Mouse (Mus musculus): Measurements from ENCODE around the gene Lmnb2. TPM values are rescaled to one million over a fixed set of nuclear protein-coding genes. Genes with fewer than 3 reads are reported as not detected.

Lmnb2 gene
- polyA plus RNA-seq, 1 experiment from 2014 or later, result 48.9 TPM

DNA sequence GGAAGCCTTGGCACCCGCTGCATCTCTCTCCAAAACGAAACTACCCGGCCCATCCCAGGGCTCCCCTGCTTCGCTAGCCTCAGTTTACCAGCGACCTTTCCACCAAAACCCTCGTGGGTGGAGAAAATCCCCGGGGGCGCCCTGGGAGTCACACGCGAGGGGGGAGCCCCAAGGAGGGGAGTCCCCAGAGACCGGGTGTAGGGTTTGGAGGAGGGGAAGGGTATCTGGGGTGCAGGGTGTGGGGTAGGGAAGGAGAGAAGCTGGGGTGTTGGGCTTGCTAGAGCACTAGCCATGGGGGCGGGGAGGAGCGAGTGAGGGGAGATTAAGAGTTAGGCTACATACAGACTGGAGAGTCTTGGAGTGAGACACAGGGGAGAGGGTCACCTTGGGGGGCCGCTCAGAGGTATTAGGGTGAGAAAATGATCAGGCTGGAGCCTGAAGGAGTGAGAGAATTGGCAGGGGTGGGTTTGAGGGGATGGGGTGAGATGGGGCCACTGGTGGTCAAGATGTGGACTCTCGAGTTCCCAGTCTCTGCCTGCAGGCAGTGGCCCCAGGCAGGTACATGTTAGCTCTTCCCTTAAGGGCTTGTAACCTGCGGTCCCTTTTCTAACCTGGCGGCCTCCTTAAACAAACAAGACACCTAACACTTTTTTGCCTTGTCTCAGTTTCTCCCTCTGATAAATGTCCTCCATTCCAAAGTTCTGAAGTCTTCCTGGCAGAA is 14.8 kb upstream of the Lmnb2 start:
- H3K27me3 ChIP-seq (replicated peaks), result peaks cover 67% of the 10 kb centered on the region

DNA sequence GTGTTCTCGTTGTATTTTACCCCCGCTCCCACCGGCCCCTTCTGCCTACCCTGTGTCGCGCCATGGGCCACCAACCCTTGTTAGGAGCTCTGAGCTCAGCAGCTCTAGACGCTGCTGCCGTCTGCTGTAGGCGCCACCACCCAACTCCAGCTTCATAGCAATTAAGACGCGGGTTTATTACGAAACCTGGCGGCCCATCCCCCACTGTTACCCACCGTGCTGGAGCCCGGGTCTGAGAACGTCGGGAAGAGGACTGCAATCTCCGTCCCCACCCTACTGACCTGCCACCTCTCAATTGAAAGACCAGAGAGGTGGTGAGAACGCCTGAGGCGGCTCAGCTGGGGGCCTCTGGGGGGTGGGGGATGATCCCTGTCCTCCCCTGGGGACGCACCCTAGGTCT is 14.2 kb upstream of the Lmnb2 start:
- Histone ChIP-seq H3K9ac (no peak overlapping the region), H3K4me3 (no peak overlapping the region), H3K27ac (no peak overlapping the region), H3K4me2 (peak overlapping the region; percentile 90), H3K9me3 (no peaks in the 10 kb centered on the region), H3K36me3 (replicated peaks) (no peaks in the 10 kb centered on the region), H3K27me3 (replicated peaks) (peaks cover 61% of the 10 kb centered on the region), H3K4me1 (peaks cover 67% of the 10 kb centered on the region)
- no peak for ATAC-seq (replicated peaks)
- WGBS, result under 1% methylated on average over 20 of the region's 20 CpGs

More for the DNA sequence above, 14.8 kb upstream of the Lmnb2 start:
- H3K4me1 ChIP-seq, result peaks cover 73% of the 10 kb centered on the region
- H3K4me3 ChIP-seq, result no peak overlapping the region
- WGBS, result 2% methylated on average over 17 of the region's 17 CpGs
- no peak overlapping the region for H3K27ac ChIP-seq
- no peaks in the 10 kb centered on the region for H3K36me3 ChIP-seq (replicated peaks)
- H3K9me3 ChIP-seq, result no peaks in the 10 kb centered on the region
- peak overlapping the region; percentile 90 for H3K4me2 ChIP-seq
- H3K9ac ChIP-seq, result no peak overlapping the region
- no peak for ATAC-seq (replicated peaks)

DNA sequence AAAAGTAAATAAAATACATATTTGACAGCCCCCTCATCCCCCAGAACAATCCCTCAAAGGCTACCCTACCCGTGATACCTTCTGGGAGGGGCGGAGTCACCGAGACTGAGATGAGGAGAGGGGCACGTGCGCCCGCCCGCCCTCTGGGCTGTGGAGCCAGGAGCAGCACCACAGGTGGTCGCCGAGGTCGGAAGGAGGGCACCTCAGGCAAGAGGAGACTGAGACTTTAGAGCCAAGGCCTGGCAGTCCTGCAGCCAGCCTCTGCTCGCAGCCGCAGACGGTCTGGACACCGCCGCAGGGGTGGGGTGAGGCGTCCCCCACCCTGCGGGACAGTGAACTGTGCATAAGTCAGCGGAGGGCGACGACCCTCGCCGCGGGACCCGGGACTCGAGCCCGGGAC is 13.7 kb upstream of the Lmnb2 start:
- Histone ChIP-seq H3K9ac (no peak overlapping the region), H3K27me3 (replicated peaks) (peaks cover 56% of the 10 kb centered on the region), H3K36me3 (replicated peaks) (no peaks in the 10 kb centered on the region), H3K27ac (no peak overlapping the region), H3K4me2 (peak overlapping the region; percentile 90), H3K4me1 (peaks cover 62% of the 10 kb centered on the region), H3K4me3 (peak overlapping the region; percentile 46; the same call in 1 of the 2 replicates), H3K9me3 (no peaks in the 10 kb centered on the region)
- no peak for ATAC-seq (replicated peaks)
- WGBS, result under 1% methylated on average over 26 of the region's 26 CpGs

DNA sequence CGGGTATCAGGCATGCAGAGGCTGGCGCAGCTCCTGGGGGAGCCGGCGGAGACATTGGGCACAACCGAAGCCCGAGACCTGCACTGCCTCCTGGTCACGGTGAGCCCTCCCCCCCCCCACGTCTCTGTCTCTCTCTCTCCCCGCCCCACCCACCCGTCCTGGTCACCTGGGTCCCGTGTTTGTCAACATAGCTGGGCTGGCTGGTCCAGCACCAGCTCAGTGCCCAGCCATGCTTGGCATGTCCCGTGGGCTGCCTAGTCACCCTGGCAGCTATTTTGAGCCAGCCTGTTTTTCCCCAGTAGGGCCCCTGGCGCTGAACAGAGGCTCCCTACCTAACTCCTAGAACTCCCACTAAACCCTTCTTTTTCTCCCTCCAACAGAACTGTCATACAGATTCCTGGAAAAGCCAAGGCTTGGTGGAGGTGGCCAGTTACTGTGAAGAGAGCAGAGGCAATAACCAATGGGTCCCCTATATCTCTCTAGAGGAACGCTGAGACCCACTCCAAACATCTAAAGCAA is 13.2 kb upstream of the Lmnb2 start:
- ATAC-seq (replicated peaks), result no peak
- H3K4me1 ChIP-seq, result peaks cover 57% of the 10 kb centered on the region
- WGBS, result 4% methylated on average over 14 of the region's 14 CpGs
- H3K27me3 ChIP-seq (replicated peaks), result peaks cover 52% of the 10 kb centered on the region
- H3K27ac ChIP-seq, result no peak overlapping the region
- H3K4me2 ChIP-seq, result peak overlapping the region; percentile 90
- no peaks in the 10 kb centered on the region for H3K36me3 ChIP-seq (replicated peaks)
- H3K9ac ChIP-seq, result no peak overlapping the region
- H3K4me3 ChIP-seq, result peak overlapping the region; percentile 46
- no peaks in the 10 kb centered on the region for H3K9me3 ChIP-seq

DNA sequence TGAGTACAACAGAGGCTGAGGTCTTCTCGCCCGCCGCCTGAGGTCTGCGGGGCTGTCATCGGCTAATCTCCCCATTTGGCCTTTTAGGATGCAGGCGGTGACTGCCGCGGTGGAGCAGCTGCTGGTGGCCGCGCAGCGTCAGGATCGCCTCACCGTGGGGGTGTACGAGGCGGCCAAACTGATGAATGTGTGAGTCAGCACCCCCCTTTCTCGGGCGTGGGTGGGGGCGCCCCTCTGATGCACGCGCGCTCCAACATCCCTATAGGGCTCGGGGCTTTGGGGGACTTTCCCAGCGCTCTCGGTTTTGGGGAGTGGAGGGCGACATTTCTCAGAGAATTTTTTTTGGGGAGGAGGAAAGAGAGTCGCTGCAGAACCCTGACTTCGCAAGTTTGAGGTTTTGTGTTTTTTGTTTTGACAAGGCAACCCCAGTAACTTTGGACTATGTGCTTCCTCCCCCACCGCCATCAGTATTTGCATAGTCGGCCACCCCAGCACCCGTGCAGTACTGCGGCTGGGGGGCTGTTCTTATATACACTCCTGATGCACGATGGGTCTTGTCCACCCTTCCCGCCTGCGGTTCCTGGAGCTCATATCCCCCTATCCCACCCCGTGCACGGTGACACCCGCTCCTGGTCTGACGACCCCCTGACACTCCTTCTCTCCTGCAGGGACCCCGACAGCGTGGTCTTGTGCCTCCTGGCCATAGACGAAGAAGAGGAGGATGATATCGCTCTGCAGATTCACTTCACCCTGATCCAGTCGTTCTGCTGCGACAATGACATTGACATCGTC is 12.5 kb upstream of the Lmnb2 start:
- Histone ChIP-seq H3K27ac (no peak overlapping the region), H3K9me3 (no peaks in the 10 kb centered on the region), H3K36me3 (replicated peaks) (no peaks in the 10 kb centered on the region), H3K4me2 (peak overlapping the region; percentile 90), H3K4me1 (peaks cover 50% of the 10 kb centered on the region), H3K27me3 (replicated peaks) (peaks cover 45% of the 10 kb centered on the region), H3K9ac (peak overlapping the region; percentile 31), H3K4me3 (peak overlapping the region; percentile 46)
- ATAC-seq (replicated peaks), result no peak; the same call in 1 of the 2 replicates
- WGBS, result 1% methylated on average over 45 of the region's 45 CpGs

DNA sequence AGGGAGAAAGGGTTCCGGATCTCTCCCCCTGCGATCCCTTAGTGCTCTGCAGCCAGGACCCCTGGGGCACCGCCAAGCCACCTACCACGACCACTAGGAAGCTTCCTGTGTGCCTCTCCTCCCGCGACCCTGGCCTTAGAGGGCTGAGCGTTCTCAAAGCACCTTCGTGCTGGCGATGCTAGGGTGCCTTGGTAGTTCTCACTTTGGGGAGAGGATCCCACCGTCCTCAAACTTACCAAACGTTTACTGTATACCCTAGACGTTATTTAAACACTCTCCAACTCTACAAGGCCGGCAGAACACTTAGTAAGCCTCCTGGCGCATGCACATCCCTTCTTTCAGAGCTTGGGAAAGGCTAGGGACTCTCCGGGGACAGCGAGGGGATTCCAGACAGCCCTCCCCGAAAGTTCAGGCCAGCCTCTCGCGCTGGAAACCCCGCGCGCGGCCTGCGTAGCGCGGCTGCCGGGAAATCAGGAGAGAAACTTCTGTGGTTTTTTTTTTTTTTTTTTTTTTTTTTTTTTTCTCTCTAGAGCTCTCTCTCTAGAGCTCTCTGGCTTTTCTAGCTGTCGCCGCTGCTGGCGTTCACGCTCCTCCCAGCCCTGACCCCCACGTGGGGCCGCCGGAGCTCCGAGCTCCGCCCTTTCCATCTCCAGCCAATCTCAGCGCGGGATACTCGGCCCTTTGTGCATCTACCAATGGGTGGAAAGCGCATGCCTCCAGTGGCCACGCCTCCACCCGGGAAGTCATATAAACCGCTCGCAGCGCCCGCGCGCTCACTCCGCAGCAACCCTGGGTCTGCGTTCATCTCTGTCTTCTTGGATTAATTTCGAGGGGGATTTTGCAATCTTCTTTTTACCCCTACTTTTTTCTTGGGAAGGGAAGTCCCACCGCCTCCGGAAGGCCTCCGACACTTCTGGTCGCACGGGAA is 11.5 kb upstream of the Lmnb2 start, which contains the start of gene Gadd45b:
Gene Gadd45b, plus strand, starts transcription at position 775 of the 928 bp plus-strand sequence.
- Histone ChIP-seq H3K4me3 (peak within 1 kb of the TSS; percentile 46), H3K9ac (peak within 1 kb of the TSS; percentile 67), H3K36me3 (replicated peaks) (no peaks in the 10 kb centered on the region), H3K4me1 (peaks cover 48% of the 10 kb centered on the region), H3K9me3 (no peaks in the 10 kb centered on the region), H3K27ac (peak within 1 kb of the TSS; percentile 53), H3K4me2 (peak within 1 kb of the TSS; percentile 90), H3K27me3 (replicated peaks) (peaks cover 38% of the 10 kb centered on the region)
- ATAC-seq (replicated peaks), result peak; percentile 92
- under 1% methylated on average over 56 of the region's 56 CpGs for WGBS

DNA sequence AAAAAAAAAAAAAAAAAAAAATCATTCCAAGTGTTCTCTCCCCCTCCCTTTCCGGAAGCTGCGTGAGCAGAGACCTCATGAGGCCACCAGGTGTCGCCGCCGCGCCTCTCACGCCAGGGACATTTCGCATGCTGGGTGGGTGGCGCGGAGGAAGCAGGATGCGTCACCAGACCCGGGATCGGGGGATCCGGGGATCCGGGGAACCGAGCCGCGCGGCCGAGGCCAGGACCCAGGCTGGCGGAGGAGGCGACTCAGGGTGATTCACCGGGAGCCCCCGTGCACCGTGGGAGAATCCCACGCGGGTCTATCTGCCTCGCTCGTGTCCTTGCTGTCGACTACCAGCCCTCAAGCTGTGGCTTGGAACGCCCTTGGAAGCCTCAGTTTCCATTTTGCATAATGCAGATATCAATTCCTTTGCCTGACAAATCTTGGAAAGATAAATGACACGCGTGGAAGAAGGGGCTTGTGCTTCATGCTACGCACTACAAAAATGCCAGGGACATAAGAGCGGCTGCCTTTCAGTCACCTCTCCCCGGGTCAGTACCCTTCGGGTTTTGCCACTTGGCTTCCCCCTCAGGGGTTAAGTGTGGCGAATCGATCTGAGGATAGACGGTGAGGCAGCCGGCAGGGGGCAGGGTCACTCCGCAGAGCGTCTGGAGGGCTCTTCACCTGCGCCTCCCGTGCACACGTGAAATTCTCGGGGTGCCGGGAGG is 10.7 kb upstream of the Lmnb2 start:
- ATAC-seq (replicated peaks), result peak; percentile 25
- peak overlapping the region; percentile 90 for H3K4me2 ChIP-seq
- H3K36me3 ChIP-seq (replicated peaks), result no peaks in the 10 kb centered on the region
- peak overlapping the region; percentile 55 for H3K27ac ChIP-seq
- H3K9ac ChIP-seq, result peak overlapping the region; percentile 67
- under 1% methylated on average over 48 of the region's 48 CpGs for WGBS
- no peaks in the 10 kb centered on the region for H3K9me3 ChIP-seq
- peaks cover 30% of the 10 kb centered on the region for H3K27me3 ChIP-seq (replicated peaks)
- peaks cover 46% of the 10 kb centered on the region for H3K4me1 ChIP-seq
- peak overlapping the region; percentile 46 for H3K4me3 ChIP-seq

DNA sequence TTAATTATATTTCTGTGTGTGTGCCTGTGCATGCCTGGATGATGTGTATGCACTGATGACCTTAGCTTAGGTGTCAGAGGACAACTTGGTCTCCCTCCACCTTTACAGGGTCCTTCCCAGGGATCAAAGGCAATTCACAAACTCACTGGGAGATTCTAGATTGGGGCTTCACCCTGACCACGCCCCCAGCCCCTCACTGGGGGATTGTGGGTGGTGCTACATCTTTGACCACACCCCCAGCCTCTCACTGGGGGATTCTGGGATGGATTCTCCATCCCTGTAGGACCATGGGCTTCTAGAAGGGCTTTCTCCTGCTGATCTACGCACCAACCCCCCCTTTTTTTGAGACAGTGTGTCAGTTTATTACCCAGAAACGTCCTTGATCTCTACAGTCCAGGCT is 7.4 kb upstream of the Lmnb2 start:
- ATAC-seq (replicated peaks), result no peak
- Histone ChIP-seq H3K9ac (no peak overlapping the region), H3K36me3 (replicated peaks) (no peaks in the 10 kb centered on the region), H3K4me2 (no peak overlapping the region), H3K4me3 (no peak overlapping the region), H3K9me3 (no peaks in the 10 kb centered on the region), H3K27me3 (replicated peaks) (no peaks in the 10 kb centered on the region), H3K27ac (no peak overlapping the region), H3K4me1 (peaks cover 19% of the 10 kb centered on the region)
- 53% methylated on average over 3 of the region's 3 CpGs for WGBS

DNA sequence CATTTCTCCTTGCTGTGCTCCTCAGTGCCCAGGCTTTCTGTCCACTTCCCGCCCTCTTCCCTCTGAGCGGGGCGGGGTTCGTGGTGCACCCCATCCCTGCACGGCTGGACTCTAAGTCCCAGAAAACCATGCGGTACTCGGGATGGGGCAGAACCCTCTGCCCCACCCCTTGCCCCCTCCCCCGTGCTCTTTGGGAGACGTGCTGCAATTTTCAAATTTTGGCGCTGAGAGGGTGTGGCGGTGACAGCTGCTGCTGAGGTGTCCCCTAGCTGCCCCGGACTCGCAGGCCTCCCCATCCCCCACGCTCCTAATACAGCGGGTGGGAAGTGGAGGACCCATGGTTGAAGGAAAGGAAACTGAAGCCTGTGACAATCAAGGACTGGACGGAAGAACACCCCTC is 3.9 kb upstream of the Lmnb2 start:
- H3K36me3 ChIP-seq (replicated peaks), result no peaks in the 10 kb centered on the region
- 6% methylated on average over 16 of the region's 16 CpGs for WGBS
- H3K27me3 ChIP-seq (replicated peaks), result no peaks in the 10 kb centered on the region
- H3K9ac ChIP-seq, result no peak overlapping the region
- H3K4me3 ChIP-seq, result no peak overlapping the region
- ATAC-seq (replicated peaks), result no peak
- H3K9me3 ChIP-seq, result no peaks in the 10 kb centered on the region
- H3K27ac ChIP-seq, result no peak overlapping the region
- H3K4me2 ChIP-seq, result peak overlapping the region; percentile 34
- H3K4me1 ChIP-seq, result peaks cover 9% of the 10 kb centered on the region

DNA sequence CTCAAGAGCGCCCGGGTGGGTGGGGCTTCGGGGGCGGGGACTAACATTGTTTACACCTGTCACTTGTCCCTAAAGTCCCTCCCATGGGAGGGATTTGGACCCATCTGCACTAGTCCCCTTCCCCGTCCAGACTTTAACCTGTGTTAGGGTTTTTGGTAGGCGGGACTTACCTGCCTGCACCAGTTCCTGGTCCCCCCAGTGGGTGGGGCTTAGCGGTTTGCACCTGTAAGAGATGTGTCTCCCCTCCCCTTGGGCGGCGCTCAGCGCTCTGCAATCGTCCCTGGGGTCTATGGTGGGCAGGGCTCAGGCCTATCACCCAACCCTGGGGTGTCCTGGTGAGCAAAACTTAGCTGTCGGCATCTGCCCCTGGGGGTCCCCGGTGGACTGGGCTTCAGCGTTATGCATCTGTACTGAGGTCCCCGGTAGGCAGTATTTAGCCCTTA is 688 bp downstream of the Lmnb2 start:
- Histone ChIP-seq H3K27ac (peak overlapping the region; percentile 84), H3K4me2 (peak overlapping the region; percentile 98), H3K27me3 (replicated peaks) (no peaks in the 10 kb centered on the region), H3K9me3 (no peaks in the 10 kb centered on the region), H3K4me3 (peak overlapping the region; percentile 96), H3K9ac (peak overlapping the region; percentile 89), H3K36me3 (replicated peaks) (no peaks in the 10 kb centered on the region), H3K4me1 (peaks cover 28% of the 10 kb centered on the region)
- WGBS, result 3% methylated on average over 15 of the region's 15 CpGs
- ATAC-seq (replicated peaks), result peak; percentile 65

DNA sequence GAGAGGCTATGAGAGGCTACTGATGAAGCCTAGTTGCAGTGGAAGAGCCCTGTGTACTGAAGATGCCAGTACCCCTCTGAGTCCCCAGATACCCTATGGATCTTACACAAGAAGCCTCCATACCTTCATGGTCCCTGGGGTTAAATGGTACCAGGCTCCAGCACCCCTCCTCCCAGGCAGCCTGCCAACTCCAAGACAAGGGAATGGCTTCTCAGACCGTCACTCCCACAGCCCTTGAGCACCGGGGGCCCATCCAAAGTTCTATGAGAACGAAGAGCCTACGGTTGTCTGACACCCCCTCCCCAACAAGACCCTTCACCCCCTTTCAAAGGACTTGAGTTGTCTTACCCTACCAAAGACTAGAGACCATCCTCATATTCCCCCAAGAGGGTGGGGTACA is 2.3 kb downstream of the Lmnb2 start:
- no peak overlapping the region for H3K27ac ChIP-seq
- peaks cover 25% of the 10 kb centered on the region for H3K4me1 ChIP-seq
- H3K4me2 ChIP-seq, result no peak overlapping the region
- H3K4me3 ChIP-seq, result no peak overlapping the region
- no peaks in the 10 kb centered on the region for H3K27me3 ChIP-seq (replicated peaks)
- H3K9me3 ChIP-seq, result no peaks in the 10 kb centered on the region
- peaks cover 3% of the 10 kb centered on the region for H3K36me3 ChIP-seq (replicated peaks)
- WGBS, result 84% methylated on average over 4 of the region's 4 CpGs
- ATAC-seq (replicated peaks), result no peak
- no peak overlapping the region for H3K9ac ChIP-seq

Measured in midbrain, embryonic 15.5 days (tissue).